Mouse (Mus musculus) megakaryocyte, embryonic 14.5 days (primary cell): Measurements from ENCODE around the gene Exoc4.

Source experiments
- FLI1 ChIP-seq: IDR thresholded peaks from 2 replicates; pipeline ENCODE4 v1.6.1; 2012; ENCODE audit warnings: low read length, inconsistent platforms, mixed read lengths
- GATA1 ChIP-seq: IDR thresholded peaks from 3 replicates; pipeline ENCODE4 v1.6.1; 2012; ENCODE audit warnings: mixed read lengths, low read length, inconsistent platforms, borderline replicate concordance

DNA sequence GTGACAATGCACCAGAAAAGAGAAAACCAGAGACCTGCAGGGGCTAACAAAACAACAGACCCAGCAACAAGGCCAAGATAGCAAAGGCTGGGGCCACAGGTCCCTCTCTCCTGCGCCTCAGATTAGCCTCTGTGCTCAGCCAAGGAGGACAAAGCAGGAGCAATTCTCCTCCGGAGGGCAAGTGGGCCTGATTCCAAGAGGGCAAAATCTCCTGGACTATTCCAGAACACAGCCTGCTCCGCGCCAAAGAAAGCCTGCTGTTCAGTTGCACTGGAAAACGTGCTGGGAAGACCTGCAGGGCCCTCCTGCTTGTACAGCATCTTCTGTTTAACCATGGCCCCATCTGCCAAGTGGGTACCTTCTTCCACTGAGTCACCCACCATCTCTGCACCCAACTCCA, 1.7 kb upstream of the Exoc4 start:
- TF ChIP-seq GATA1 (no peak), FLI1 (no peak)
